Mouse (Mus musculus) c-Kit-positive CD71-positive TER-119-positive erythroid progenitor cells, embryonic 14.5 days (primary cell): ENCODE measurements around the gene Pgrmc1.
A peak's percentile ranks its signal among the peaks of the same experiment; 100 is the strongest.

Source experiments
- DNase-seq: peaks from one replicate; pipeline ENCODE4 v3.0.0-alpha.2; 2013; ENCODE audit warnings: low spot score

Gene Pgrmc1

DNA sequence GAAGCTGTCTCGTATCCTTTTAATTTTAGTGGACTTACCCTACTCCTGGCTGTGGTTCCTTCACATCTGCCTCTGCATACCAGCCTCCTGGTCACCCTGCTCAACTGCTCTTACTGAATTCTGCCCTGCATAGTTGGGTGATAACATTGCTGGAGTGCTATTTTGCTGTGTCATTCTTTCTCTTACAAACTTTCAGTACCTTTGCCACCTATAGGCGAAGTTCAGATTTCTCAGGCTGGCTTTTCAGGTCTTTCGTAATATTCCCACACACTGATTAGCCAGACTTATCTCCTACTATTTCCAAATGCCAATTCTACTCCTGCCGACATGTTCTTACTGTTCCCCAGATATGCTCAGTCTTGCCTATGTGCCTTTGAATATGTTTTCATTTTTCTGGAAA, 6.0 kb downstream of the Pgrmc1 start:
- DNase-seq, result no peak

GRCm38 (mm10) chrX:36609117-36609516, 11.1 kb downstream of the Pgrmc1 start:
- no peak for DNase-seq

GRCm38 (mm10) chrX:36628102-36628501, 30.1 kb downstream of the Pgrmc1 start:
- DNase-seq, result no peak

DNA sequence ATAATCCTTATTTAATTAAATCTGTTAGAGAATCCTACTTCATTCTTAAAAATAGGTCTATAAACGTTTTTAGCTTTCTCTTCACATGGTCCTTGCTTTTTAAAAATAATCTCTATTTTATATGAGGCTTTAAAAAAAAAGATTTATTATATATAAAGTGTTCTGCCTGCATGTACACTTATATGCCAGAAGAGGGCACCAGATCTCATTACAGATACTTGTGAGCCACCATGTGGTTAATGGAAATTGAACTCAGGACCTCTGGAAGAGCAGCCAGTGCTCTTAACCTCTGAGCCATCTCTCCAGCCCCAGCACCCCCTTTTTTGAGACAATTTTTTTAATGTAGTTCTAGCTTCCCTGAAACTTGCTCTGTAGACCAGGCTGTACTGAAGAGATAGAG, 32.8 kb downstream of the Pgrmc1 start:
- no peak for DNase-seq

- no peak for DNase-seq
Measured at GRCm38 (mm10) chrX:36640046-36640445, 42.0 kb downstream of the Pgrmc1 start.

DNA sequence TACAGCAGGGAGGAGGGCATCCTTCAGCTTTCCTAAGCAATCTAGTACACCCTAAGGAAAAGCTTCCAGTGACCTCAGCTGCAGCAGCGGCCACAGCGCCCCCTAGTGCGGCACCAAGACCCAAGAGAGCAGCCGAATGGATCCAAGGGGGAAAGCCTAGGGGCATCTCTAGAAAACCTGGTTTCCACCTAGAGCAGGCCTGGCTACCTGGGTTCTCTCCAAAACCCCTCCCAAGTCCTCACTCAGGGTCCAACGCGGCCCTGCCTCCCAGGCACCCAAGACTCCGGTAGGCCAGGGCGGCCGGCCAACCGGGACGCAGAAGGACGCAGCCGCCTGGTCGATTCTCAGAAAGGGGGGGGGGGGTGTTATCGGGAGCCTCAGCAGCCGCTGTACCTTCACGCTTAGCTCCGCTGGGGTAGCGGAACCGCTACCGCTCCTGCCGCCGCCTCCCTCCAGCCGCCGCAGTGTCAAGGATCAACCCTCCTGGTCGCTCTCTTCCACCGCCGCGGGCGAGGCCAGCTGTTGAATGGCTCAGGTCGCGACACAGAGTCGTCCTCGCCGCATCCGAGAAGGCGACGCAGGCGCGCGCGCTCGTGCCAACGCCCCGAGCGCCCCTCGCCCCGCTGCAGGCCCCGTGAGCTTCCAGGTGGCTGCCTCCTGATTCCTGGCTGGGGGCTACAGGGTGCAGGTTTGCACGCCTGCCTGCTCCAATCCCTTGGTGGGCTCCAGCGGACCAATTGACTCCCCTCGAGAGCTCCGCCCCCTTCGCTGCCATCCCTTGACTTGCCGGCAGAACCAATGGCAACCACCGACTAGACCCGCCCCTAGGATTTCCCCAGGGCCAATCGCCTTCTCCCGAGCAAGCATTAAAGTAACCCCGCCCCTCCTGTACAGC, 46.9 kb downstream of the Pgrmc1 start, which contains the start of gene Akap17b:
Gene Akap17b (minus strand): TSS at position 739 of the 895 bp plus-strand sequence.
- peak; percentile 72 for DNase-seq
